Mouse (Mus musculus) hematopoietic stem cell, adult 5-6 weeks (primary cell): Measurements from ENCODE around the gene Rdh19. TPM values are rescaled to one million over a fixed set of nuclear protein-coding genes. Genes with fewer than 3 reads are reported as not detected.
"Not testable (repeated sequence)": the region's sequence is repeated elsewhere in the genome, so short reads cannot be mapped to it uniquely, and the experiment has no call there.

Experiments
- ATAC-seq, 2 experiments: fragments of 125-278 bp in 1 of 2; replicated peaks in 1 of 2; 2 replicates each; pipeline ENCODE4 v1.8.0; 2016 to 2017; ENCODE audit warnings: inconsistent platforms in 2 of 2, mild to moderate bottlenecking in 2 of 2, moderate number of reproducible peaks in 2 of 2, low read depth in 1 of 2, moderate TSS enrichment in 1 of 2; ENCODE audit not compliant: low FRiP score in 2 of 2, poor library complexity in 2 of 2, severe bottlenecking in 2 of 2, insufficient read depth in 1 of 2, low TSS enrichment in 1 of 2
- total RNA-seq: library from RNA; stranded (forward); fragments of 172-1452, 232-1000 nt; gene quantifications from 2 replicates; pipeline ENCODE4 v1.2.3, GENCODE M21; 2017

The Rdh19 gene
- total RNA-seq, result not detected in 2 replicates

DNA sequence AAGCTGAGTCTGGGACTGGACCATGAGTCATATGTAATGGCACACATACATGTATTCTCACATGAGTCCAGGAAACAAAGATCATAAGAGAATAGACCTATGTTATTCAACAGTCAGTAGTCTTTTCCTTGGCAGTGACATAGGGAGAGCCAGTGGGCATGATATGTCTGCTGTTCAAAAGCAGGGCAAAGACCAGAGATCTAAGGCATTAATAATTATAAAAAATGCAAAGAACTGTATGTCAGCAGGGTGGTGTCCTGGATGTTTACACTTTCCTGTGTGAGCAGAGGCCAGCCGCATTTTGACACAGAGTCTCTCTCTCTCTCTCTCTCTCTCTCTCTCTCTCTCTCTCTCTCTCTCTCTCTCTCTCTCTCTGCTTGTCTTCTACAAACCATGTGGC lies at the start of gene Rdh19:
Gene Rdh19, plus strand, starts transcription at position 301 of the 400 bp plus-strand sequence.
- no peak for ATAC-seq

DNA sequence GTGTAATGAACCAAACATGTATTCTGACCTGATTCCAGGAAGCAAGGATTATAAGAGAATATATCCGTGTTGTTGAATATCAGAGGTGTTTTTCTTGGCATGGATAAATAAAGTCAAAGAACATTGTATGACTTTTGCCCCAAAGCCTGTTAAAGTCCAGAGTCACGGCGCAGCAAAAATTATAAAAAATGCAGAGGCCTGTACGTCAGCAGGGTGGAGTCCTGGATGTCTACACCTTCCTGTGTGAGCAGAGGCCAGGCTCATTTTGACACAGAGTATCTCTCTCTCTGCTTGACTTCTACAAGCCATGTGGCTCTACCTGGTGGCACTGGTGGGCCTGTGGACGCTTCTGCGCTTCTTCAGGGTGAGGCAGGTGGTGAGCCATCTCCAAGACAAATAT lies 48.8 kb upstream of the Rdh19 start, which contains the start of gene Rdh16:
Gene Rdh16, plus strand, starts transcription at position 262 of the 400 bp plus-strand sequence.
- no peak for ATAC-seq

DNA sequence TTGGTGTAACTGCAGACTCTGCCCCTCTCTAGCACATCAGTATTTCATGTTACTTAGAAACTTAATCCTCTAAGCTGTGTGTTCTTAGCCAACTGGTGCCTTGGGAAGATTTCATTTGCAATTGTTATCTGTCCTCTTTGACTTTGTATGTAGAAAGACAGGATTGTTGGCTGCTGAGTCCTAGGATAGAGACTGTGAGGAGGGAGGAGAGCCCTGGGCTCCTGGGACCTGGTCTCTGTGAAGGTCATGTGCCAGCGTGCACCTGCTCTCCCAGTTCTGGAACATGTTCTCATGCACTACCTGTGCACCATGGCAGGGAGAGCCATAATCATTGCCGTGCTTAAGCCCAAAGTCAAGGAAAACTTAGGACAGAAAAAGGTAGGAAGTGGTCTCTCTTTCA lies 48.1 kb upstream of the Rdh19 start:
- no peak for ATAC-seq

GRCm38 (mm10) chr10:127802236-127802635 lies 47.5 kb upstream of the Rdh19 start:
- ATAC-seq, result no peak

DNA sequence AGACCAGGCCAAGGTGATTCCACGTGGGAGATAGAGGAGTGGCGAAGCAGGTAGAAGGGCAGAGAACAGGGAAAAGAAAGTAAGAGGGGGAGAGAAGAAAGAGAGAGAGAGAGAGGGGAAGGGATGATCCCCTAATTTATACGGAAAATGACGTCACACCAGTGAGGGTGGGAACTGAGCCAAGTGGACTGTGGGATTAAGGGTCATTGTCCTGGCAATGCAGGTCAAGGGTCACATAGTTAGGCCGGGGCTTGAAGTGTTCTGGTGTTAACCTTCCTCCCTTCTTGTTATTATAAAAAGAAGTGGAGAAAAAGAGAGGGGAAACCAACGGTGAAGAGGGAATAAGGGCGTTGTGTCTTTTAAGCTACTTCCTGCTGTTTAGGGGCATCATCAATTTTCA lies 45.3 kb upstream of the Rdh19 start:
- ATAC-seq, result no peak

GRCm38 (mm10) chr10:127815888-127816287 lies 33.8 kb upstream of the Rdh19 start:
- ATAC-seq, result no peak

GRCm38 (mm10) chr10:127817268-127817910 lies 32.3 kb upstream of the Rdh19 start:
- ATAC-seq, result not testable (repeated sequence)

- ATAC-seq, result not testable (repeated sequence)
These were observed 27.9 kb upstream of the Rdh19 start for GRCm38 (mm10) chr10:127821806-127822205.

DNA sequence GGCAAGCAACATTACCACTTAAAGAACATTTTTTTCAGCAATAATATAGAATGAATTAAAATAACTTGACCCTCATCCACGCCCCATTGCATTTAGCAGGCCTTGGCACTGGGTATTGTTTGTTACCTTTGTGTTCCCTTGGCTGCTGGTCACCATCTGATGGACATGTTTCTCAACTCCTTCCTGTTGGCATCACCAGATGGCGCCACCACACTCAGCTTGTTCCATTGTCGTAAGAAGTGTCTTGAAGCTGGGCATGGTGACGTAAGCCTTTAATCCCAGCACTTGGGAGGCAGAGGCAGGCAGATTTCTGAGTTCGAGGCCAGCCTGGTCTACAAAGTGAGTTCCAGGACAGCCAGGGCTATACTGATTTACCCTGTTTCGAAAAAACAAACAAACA lies 24.3 kb upstream of the Rdh19 start:
- no peak for ATAC-seq

GRCm38 (mm10) chr10:127829121-127829520 lies 20.6 kb upstream of the Rdh19 start:
- no peak for ATAC-seq

GRCm38 (mm10) chr10:127834186-127834585 lies 15.5 kb upstream of the Rdh19 start:
- ATAC-seq, result not testable (repeated sequence)

DNA sequence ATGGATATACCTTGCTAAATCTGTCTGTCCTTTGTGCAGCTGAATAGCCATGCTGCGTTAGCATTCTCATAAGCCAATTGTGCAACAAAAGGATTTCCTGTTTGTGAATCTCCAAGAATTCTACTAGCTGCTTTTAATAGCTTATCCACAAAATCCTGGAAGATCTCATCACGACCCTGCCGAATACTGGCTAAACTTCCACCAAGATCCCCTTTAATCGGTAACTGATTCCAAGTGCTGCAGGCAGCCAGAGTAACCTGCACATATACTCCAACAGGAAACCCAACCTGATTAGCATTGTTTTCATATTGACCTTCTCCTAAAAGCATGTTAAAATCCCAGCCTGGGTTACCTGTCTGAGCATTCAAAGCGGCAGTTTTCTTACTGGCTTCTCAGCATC lies 14.4 kb upstream of the Rdh19 start:
- no peak for ATAC-seq

- not testable (repeated sequence) for ATAC-seq
These were observed 11.9 kb upstream of the Rdh19 start for GRCm38 (mm10) chr10:127837793-127838192.

- no peak for ATAC-seq
These were observed 11.2 kb upstream of the Rdh19 start for GRCm38 (mm10) chr10:127838539-127838938.

DNA sequence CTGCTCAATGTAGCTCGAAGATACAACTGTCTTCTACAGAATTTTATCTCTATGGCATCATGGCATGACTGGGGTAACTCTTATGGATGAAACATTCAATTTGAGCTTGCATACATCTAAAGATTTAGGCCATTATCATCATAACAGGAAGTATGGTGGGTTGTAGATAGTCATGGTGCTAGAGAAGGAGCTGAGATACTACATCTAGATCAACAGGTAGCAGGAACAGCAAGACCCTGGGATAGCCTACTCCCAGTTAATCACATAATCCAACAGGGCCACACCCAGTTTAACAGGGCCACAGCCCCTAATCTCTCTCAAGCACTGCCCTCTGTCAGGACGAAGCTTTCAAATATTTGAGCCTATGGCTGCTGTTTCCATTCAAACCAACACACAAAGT lies 9.0 kb upstream of the Rdh19 start:
- no peak for ATAC-seq

- not testable (repeated sequence) for ATAC-seq
These were observed 3.8 kb upstream of the Rdh19 start for GRCm38 (mm10) chr10:127845945-127846344.

- no peak for ATAC-seq
These were observed 1.6 kb upstream of the Rdh19 start for GRCm38 (mm10) chr10:127848089-127848488.

DNA sequence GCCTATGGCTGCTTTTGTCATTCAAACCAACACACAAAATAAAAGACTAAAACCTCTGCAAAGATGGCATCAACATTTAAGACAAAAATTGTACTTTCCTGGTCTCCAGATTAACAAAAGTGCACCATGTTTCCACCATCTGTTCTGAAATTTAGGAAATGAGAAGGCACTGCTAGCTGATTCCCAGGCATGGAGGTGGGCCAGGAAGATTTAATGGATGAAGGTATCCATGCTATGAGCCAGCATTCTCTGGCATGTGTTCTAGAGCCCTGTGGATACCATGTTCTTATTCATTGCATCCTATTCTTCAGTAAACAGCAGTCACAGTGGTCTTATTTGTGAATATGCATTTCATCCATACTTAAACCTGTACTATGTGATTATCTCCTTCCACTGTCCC lies 6.6 kb downstream of the Rdh19 start:
- ATAC-seq, result no peak

DNA sequence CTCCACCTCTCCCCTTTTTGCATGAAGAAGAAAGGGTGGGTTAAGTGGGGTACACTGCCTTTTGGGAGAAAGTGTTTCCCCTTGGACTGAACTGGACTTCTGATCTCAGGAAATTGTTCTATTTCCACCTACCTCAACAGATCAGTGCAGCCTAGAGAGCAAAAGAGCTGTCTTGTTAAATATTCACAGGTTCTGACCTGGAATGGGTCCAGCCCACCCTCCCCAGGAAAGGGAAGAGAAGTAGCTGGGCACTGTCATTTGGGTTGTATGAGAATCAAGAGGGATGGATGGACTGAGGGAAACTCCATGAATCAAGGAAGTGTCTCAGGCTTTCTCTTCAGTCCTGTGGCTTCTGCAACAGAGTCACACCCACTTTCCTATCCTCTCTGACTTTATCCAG lies 15.2 kb downstream of the Rdh19 start:
- ATAC-seq, result no peak
